Mouse (Mus musculus) heart, postnatal 10 days (tissue): Measurements from ENCODE around the gene Gnai3. TPM values are rescaled to one million over a fixed set of nuclear protein-coding genes. Genes with fewer than 3 reads are reported as not detected.

ENCODE experiments used
- DNase-seq, 2 experiments: peaks; one replicate each; pipeline ENCODE4 v3.0.0; 2021
- intact Hi-C: fragments of 180-260 bp; cut with DNase I; formaldehyde crosslinking; loops from one replicate; pipeline ENCODE4 v1.15.1; 2025
- total RNA-seq, 2 experiments: library from RNA; stranded (reverse); gene quantifications; 2 replicates each; pipeline ENCODE4 v1.2.3; 2021

Gene Gnai3
- total RNA-seq, 2 experiments from 2014 or later = 35.1 to 37.9 TPM

GRCm38 (mm10) chr3:108117465-108117864, 28.5 kb downstream of the Gnai3 start:
- no peak for DNase-seq
- intact Hi-C loops = no loop called here

- intact Hi-C loops = no loop called here
- DNase-seq = no peak
Observed at GRCm38 (mm10) chr3:108113591-108114289, 32.2 kb downstream of the Gnai3 start.

- DNase-seq = no peak
- intact Hi-C loops = no loop called here
Observed at GRCm38 (mm10) chr3:108112666-108113065, 33.3 kb downstream of the Gnai3 start.

GRCm38 (mm10) chr3:108112246-108112645, 33.7 kb downstream of the Gnai3 start:
- DNase-seq = no peak
- intact Hi-C loops = no loop called here

- intact Hi-C loops = no loop called here
- DNase-seq = no peak
Observed at GRCm38 (mm10) chr3:108111320-108111719, 34.6 kb downstream of the Gnai3 start.

GRCm38 (mm10) chr3:108105281-108105680, 40.7 kb downstream of the Gnai3 start:
- no peak for DNase-seq
- intact Hi-C loops = no loop called here

GRCm38 (mm10) chr3:108102075-108102474, 43.9 kb downstream of the Gnai3 start:
- intact Hi-C loops = no loop called here
- DNase-seq = no peak

GRCm38 (mm10) chr3:108101594-108101993, 44.4 kb downstream of the Gnai3 start:
- intact Hi-C loops = no loop called here
- DNase-seq = no peak

GRCm38 (mm10) chr3:108098316-108098715, 47.6 kb downstream of the Gnai3 start:
- intact Hi-C loops = no loop called here

GRCm38 (mm10) chr3:108097656-108098055, 48.3 kb downstream of the Gnai3 start:
- intact Hi-C loops = no loop called here
- no peak for DNase-seq

More at GRCm38 (mm10) chr3:108098316-108098715, 47.6 kb downstream of the Gnai3 start:
- DNase-seq = no peak

- intact Hi-C loops = no loop called here
- no peak for DNase-seq
Observed at GRCm38 (mm10) chr3:108096726-108097125, 49.2 kb downstream of the Gnai3 start.

- no peak for DNase-seq
- intact Hi-C loops = no loop called here
Observed at GRCm38 (mm10) chr3:108096226-108096625, 49.7 kb downstream of the Gnai3 start.

GRCm38 (mm10) chr3:108094976-108095760, 50.8 kb downstream of the Gnai3 start:
- intact Hi-C loops = no loop called here
- DNase-seq = no peak

- DNase-seq = no peak
- intact Hi-C loops = no loop called here
Observed at GRCm38 (mm10) chr3:108094146-108094545, 51.8 kb downstream of the Gnai3 start.

- DNase-seq = no peak
- intact Hi-C loops = no loop called here
Observed at GRCm38 (mm10) chr3:108093306-108093705, 52.6 kb downstream of the Gnai3 start.

- intact Hi-C loops = no loop called here
- DNase-seq = no peak
Observed at GRCm38 (mm10) chr3:108092536-108093115, 53.3 kb downstream of the Gnai3 start, which contains the start of gene Gnat2. Gene Gnat2, plus strand, starts transcription at chr3:108092789.

GRCm38 (mm10) chr3:108092030-108092429, 53.9 kb downstream of the Gnai3 start:
- DNase-seq = no peak
- intact Hi-C loops = no loop called here

- no peak for DNase-seq
- intact Hi-C loops = no loop called here
Observed at GRCm38 (mm10) chr3:108090561-108090960, 55.4 kb downstream of the Gnai3 start.

- intact Hi-C loops = no loop called here
- DNase-seq = peak in 1 of 2 experiments; percentile 12
Observed at GRCm38 (mm10) chr3:108089916-108090315, 56.0 kb downstream of the Gnai3 start.

- no peak for DNase-seq
- intact Hi-C loops = no loop called here
Observed at GRCm38 (mm10) chr3:108088842-108089380, 57.0 kb downstream of the Gnai3 start.

GRCm38 (mm10) chr3:108087329-108087728, 58.6 kb downstream of the Gnai3 start:
- no peak for DNase-seq
- intact Hi-C loops = loop anchor here (2.0 kb wide), 1 partner anchor 53 kb away; no protein-coding TSS in a partner anchor
